Mouse (Mus musculus): ENCODE data around the gene Higd1b.

The Higd1b gene

DNA sequence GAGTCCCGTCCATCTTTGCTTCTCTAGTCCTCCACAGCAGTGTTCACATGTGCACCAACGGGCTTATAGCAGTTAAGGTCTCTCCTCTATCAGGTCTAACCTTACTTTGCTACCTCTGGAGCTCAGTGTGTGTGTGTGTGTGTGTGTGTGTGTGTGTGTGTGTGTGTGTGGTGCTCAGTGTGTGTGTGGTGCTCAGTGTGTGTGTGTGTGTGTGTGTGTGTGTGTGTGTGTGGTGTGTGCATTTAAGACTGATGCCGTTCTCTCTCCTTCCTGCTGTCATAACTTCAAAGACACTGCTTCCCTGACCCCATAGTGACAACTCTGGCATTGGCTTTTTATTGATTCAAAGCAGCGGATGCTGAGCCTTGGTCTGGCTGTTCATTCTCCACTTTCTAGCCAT is at the start of gene Higd1b:
TSS of gene Higd1b (plus strand) at position 301 of the 400 bp plus-strand sequence.
- in situ Hi-C loops (cut with MboI; ENCODE audit: low pct_unique_long_range_greater_than_20kb in 1 of 2, low sequenced_read_pairs in 2 of 2, unreplicated experiment in 1 of 2) = no loop called here

- in situ Hi-C loops (cut with MboI; ENCODE audit: low pct_unique_long_range_greater_than_20kb in 1 of 2, low sequenced_read_pairs in 2 of 2, unreplicated experiment in 1 of 2) = no loop called here
Measured at GRCm38 (mm10) chr11:102787688-102788177, 47.9 kb upstream of the Higd1b start.

DNA sequence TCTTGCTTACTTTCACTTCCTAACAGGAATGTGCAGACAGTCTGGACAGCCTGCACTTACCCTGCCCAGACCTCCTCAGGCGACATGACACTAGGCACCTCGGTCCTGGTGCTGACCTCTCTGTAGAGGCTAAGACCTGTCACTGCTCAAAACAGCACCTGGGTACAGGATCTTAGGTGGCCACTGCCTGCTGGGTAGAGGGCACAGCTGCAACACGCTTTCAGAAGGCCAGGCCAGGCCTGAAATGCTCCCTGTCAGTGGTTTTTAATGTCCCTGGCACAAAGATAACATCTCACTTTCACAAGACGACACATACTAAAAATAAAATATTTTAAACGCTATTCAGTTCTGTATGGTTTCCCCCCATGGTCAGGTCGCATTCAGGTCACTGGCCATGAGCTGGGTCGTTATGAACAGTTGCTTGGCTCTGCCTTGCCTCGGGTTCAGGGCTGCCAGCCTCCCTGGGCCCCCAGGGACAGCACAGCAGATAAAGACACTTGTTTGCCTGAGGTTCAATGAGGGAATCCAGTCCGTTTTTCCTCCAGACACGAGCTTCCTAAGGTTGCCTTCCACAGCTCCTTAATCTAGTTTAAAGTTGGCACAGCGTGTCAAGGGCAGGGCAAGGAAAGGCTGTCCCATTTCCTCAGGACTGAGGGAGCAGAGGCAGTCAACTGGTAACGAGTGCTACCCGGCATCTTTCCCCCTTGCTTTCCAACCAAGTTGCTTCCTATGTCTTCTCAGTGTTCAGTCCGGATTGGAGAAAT is 43.8 kb upstream of the Higd1b start:
- in situ Hi-C loops (cut with MboI; ENCODE audit: low pct_unique_long_range_greater_than_20kb in 1 of 2, low sequenced_read_pairs in 2 of 2, unreplicated experiment in 1 of 2) = no loop called here

DNA sequence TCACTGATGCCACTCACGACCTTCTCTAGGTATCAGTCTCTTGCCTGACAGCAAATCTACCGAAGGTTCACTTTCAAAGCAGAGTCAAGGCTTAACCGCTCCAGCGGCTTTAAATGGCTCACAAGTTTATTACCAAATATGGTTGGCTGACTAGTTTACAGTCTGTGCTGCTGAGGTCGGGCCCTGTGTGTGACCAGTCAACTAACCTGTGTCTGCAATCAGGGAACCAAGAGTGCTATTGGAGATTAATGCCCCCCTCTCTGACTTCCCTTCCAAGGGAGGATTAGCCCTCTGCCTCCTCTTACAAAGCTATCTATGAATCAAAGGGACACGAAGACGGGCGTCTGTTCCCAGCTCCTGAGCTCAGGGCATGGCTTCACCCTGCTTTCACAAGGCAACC is 41.5 kb upstream of the Higd1b start:
- in situ Hi-C loops (cut with MboI; ENCODE audit: low pct_unique_long_range_greater_than_20kb in 1 of 2, low sequenced_read_pairs in 2 of 2, unreplicated experiment in 1 of 2) = no loop called here

DNA sequence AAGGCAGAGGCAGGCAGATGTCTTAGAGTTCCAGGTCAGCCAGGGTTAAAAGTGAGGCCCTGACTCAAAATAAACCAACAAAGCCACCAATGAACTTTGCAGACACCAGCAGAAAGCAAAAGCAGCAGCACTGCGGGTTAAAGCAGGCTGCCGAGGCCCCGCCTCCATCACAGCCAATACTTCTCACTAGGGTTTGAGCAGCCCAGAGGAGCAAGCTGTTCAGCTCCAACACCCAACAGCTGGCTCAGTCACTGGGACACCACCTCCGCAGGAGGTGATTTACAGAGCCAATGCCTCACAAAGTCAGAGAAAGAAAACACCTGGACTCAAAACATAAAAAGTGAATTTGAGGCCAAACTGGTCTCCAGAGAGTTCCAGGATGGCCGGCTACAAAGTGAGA is 32.2 kb upstream of the Higd1b start:
- in situ Hi-C loops (cut with MboI; ENCODE audit: low pct_unique_long_range_greater_than_20kb in 1 of 2, low sequenced_read_pairs in 2 of 2, unreplicated experiment in 1 of 2) = no loop called here

- in situ Hi-C loops (cut with MboI; ENCODE audit: low pct_unique_long_range_greater_than_20kb in 1 of 2, low sequenced_read_pairs in 2 of 2, unreplicated experiment in 1 of 2) = no loop called here
Measured at GRCm38 (mm10) chr11:102808246-102808645, 27.4 kb upstream of the Higd1b start.

DNA sequence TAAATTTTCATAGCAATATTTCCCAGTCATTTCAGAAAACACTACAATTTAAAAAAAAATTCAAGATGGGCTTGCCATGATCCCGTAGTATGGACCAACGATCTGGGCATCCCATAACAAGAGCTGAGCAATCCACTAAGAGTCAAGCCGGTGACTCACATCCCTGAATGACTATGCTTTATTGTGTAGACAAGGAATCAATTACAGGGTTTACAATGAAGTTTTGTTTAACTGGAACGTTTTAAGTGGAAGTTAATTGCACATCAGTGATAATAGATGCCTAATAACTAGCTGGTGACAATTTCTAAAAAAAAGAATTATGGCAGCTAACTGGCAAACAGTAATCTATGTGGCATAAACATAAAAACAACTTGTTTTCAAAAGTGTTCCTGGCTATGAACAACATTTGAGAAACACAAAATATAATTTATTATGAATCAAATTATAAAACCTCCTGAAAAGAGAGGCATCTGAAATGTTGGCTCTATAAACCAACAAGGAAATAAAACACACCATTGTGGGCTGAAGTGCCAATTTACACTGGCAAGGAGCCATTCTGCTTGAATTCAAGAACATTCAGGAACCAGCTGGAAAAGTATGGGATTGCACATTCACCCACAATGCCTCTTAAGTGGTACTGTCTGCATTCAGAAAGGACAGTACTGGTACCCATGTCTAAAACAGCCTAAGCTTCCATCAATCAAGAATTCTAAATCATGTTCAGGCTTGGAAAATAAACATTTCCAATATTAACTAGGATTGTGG is 24.7 kb upstream of the Higd1b start:
- in situ Hi-C loops (cut with MboI; ENCODE audit: low pct_unique_long_range_greater_than_20kb in 1 of 2, low sequenced_read_pairs in 2 of 2, unreplicated experiment in 1 of 2) = no loop called here

GRCm38 (mm10) chr11:102814881-102815280 is 20.8 kb upstream of the Higd1b start:
- in situ Hi-C loops (cut with MboI; ENCODE audit: low pct_unique_long_range_greater_than_20kb in 1 of 2, low sequenced_read_pairs in 2 of 2, unreplicated experiment in 1 of 2) = no loop called here

DNA sequence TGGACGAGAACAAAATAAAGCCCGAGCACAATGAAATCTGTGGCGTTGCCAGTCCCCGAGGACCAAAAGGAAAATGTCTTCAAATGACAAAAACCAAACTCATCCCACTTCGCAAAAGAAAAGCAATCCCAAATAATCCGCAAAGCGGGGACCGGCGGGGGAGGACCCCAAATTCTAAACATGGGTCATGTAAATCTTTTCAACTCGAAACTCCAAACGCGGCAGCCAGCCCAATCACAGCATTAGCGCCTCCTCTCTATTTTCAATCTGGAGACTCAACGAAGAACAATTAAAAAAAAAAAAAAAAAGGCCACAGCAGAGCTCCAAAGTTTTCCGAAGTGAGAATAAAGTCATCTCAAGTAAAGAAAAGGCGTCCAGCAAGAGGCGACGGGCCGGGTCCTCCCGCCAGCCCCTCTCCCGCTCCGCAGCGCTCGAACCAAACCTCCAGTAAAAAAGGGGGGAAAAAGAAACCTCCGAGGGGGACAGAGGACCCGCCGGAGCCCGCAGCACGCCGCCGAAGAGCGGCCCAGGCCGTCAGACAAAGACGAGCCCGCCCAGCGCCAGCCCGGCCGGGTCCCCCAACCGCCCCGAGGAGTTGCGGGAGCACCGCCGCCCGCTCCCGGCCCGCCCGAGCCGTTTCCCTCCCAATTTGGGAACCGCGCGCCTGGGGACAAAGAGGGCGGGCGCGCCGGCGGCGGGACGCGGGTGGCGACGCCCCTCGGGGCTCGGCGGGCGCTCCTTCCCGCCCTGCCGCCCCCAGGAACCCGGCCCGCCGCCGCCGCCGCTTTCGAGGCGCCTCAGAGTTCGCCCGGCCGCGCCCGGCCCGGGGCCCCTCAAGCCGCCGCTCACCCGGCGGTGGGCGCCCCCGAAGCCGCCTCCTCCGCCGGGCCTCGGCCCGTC is 17.3 kb upstream of the Higd1b start:
- in situ Hi-C loops (cut with MboI; ENCODE audit: low pct_unique_long_range_greater_than_20kb in 1 of 2, low sequenced_read_pairs in 2 of 2, unreplicated experiment in 1 of 2) = no loop called here

- in situ Hi-C loops (cut with MboI; ENCODE audit: low pct_unique_long_range_greater_than_20kb in 1 of 2, low sequenced_read_pairs in 2 of 2, unreplicated experiment in 1 of 2) = no loop called here
Measured at GRCm38 (mm10) chr11:102819021-102819782, 16.4 kb upstream of the Higd1b start, which contains the start of gene Gjc1. TSS of gene Gjc1 (minus strand) at chr11:102819700.

- in situ Hi-C loops (cut with MboI; ENCODE audit: low pct_unique_long_range_greater_than_20kb in 1 of 2, low sequenced_read_pairs in 2 of 2, unreplicated experiment in 1 of 2) = no loop called here
Measured at GRCm38 (mm10) chr11:102819783-102820385, 15.8 kb upstream of the Higd1b start.

DNA sequence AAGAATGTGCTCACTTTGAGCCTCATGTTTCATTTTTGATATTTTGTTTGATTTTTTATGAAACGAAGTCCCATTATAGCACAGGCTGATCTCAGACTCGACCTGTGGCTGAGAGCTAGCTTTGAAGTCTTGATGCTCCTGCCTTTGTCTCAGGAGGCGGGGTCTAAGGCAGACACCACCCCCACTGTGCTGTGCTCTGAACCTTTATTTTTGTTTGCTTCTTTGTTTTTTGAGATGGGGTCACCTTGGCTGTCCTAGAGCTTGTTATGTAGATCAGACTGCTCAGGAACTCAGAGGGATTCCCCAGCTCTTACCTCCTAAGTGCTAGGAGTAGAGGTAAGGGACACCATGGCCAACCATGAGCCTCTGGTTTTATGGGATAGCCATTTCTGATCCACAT is 15.2 kb upstream of the Higd1b start:
- in situ Hi-C loops (cut with MboI; ENCODE audit: low pct_unique_long_range_greater_than_20kb in 1 of 2, low sequenced_read_pairs in 2 of 2, unreplicated experiment in 1 of 2) = no loop called here

GRCm38 (mm10) chr11:102821231-102821630 is 14.4 kb upstream of the Higd1b start:
- in situ Hi-C loops (cut with MboI; ENCODE audit: low pct_unique_long_range_greater_than_20kb in 1 of 2, low sequenced_read_pairs in 2 of 2, unreplicated experiment in 1 of 2) = no loop called here

DNA sequence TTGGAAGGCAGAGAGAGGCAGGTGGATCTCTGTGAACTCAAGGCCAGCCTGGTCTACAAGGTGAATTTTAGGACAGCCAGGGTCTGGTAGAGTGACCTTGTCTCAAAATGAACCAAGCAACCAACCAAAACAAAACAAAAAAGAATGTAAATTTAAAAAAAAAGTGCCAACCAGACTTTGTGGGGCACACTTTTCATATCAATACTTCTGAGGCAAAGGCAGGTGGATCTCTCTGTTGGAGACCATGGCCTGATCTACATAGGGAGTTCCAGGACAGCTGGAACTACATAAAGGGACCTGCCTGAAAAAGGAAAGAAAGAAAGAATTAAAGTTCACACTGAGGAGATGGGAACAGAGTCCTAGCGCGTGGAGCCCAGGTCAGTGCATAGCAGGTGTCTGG is 9.2 kb upstream of the Higd1b start:
- in situ Hi-C loops (cut with MboI; ENCODE audit: low pct_unique_long_range_greater_than_20kb in 1 of 2, low sequenced_read_pairs in 2 of 2, unreplicated experiment in 1 of 2) = no loop called here

DNA sequence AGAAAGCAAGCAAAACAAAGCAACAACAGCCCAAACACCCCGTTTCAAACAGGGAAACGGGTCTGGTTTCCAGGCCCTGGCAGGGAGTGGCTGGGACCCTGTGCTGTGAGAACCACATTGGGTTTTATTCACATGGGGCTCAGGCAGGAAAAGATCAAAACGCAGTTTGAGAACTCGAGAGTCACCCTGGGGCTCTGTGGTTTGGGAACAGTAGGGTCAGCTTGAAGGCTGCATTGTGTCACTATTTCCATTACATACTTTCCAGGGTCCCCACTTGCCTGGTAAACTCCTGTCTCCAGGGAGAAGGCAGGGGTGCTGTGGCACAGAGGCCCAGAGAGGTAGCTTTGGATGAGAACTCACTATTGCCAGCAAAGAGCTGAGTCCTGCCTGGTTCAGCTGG is 8.6 kb upstream of the Higd1b start:
- in situ Hi-C loops (cut with MboI; ENCODE audit: low pct_unique_long_range_greater_than_20kb in 1 of 2, low sequenced_read_pairs in 2 of 2, unreplicated experiment in 1 of 2) = no loop called here

DNA sequence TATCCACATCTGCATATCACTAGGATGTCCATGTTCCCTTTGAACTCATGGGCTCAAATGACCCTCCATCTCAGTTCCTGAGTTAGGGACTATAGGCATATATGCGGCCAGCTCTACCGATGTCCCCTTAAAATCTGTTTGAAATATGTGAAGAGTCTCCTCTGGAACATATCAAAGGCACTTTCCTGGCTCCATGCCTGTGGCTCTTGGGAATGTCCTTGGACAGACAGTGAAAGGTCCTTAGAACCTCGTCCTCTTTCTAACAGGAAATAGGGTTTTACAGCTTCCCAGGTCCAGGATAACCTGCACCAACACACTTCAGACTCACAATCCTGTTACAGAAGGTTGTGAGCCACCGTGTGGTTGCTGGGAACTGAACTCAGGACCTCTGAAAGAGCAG is 5.4 kb upstream of the Higd1b start:
- in situ Hi-C loops (cut with MboI; ENCODE audit: low pct_unique_long_range_greater_than_20kb in 1 of 2, low sequenced_read_pairs in 2 of 2, unreplicated experiment in 1 of 2) = no loop called here

DNA sequence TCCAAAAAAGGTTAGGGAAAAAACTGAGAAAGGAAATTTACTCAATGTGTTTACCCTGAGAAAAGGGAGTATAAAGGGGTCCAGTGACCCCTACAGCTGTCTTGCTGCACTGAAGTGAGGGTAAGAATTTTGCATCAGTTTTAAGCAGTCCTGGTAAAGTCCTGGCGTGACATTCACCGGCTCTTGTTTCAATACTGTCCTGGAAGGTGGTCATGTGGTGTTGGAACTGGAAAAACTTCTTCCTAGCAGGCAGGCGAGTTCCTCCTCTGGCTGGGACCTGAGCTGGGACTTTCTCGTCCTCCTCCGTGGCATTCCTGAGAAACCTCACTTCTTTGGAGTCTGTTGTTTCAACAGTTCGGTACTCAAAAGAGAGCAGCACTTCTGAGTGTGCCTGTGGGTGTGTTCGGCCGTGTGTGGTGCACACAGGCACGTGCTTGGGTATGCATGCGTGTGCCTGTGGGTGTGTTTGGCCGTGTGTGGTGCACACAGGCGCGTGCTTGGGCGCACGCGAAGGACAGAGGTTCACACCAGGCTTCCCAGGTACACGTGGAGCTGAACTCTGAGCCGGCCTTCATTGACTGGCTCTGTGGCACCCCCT is 2.9 kb upstream of the Higd1b start:
- in situ Hi-C loops (cut with MboI; ENCODE audit: low pct_unique_long_range_greater_than_20kb in 1 of 2, low sequenced_read_pairs in 2 of 2, unreplicated experiment in 1 of 2) = no loop called here
